Mouse (Mus musculus) intestine, postnatal 0 days (tissue): ENCODE results near the gene Hbb-bh2. TPM values are rescaled to one million over a fixed set of nuclear protein-coding genes. Genes with fewer than 3 reads are reported as not detected.
"Not testable (repeated sequence)": the region's sequence is repeated elsewhere in the genome, so short reads cannot be mapped to it uniquely, and the experiment has no call there.

Experiments used
- ATAC-seq: fragments of 200-750 bp; cut with Nextera tagmentation; 2 replicates; pipeline ENCODE4 v1.8.0; 2017; ENCODE audit warnings: mild to moderate bottlenecking, moderate TSS enrichment, moderate library complexity
- H3K27ac ChIP-seq: fragments of 300-500 bp; sonication (generic); 2 replicates; pipeline ENCODE4 v1.5.1; 2014; ENCODE audit warnings: mild to moderate bottlenecking, low read depth, low read length, moderate library complexity
- H3K27me3 ChIP-seq: fragments of 300-500 bp; sonication (generic); replicated peaks from 2 replicates; pipeline ENCODE4 v1.6.1; 2014; ENCODE audit warnings: low read length, mixed read lengths; ENCODE audit not compliant: control insufficient read depth, insufficient read depth
- H3K36me3 ChIP-seq: fragments of 300-500 bp; sonication (generic); 2 replicates; pipeline ENCODE4 v1.6.1; 2014; ENCODE audit warnings: mild to moderate bottlenecking, moderate library complexity; ENCODE audit not compliant: control insufficient read depth, insufficient read depth
- H3K4me1 ChIP-seq: fragments of 300-500 bp; sonication (generic); replicated peaks from 2 replicates; pipeline ENCODE4 v1.6.1; 2014; ENCODE audit warnings: antibody characterized with exemption, low read length, mixed read lengths; ENCODE audit not compliant: control insufficient read depth, insufficient read depth
- H3K4me2 ChIP-seq: fragments of 300-500 bp; sonication (generic); replicated peaks from 2 replicates; pipeline ENCODE4 v1.6.1; 2014; ENCODE audit warnings: low read depth, mild to moderate bottlenecking, moderate library complexity
- H3K4me3 ChIP-seq: fragments of 300-500 bp; sonication (generic); 2 replicates; pipeline ENCODE4 v1.5.1; 2014; ENCODE audit warnings: low read depth, low read length
- H3K9ac ChIP-seq: fragments of 300-500 bp; sonication (generic); 2 replicates; pipeline ENCODE4 v1.6.1; 2014; ENCODE audit warnings: mild to moderate bottlenecking, low read depth, low read length
- H3K9me3 ChIP-seq: fragments of 300-500 bp; sonication (generic); 2 replicates; pipeline ENCODE4 v1.6.1; 2016; ENCODE audit warnings: mixed run types; ENCODE audit not compliant: control insufficient read depth
- CTCF ChIP-seq: sonication (generic); IDR thresholded peaks from 2 replicates; pipeline ENCODE4 v1.5.1; 2016; ENCODE audit warnings: low read depth, mild to moderate bottlenecking, control low read depth, antibody characterized with exemption, moderate library complexity
- WGBS: fragments of 180-500 bp; shearing (Covaris S2); extraction: QIAGEN DNeasy Blood & Tissue Kit; methylation state at CpG from one replicate; pipeline ENCODE4 v1.1.7; 2014; 5-methylcytosine and 5-hydroxymethylcytosine counted together
- polyA plus RNA-seq: library from polyadenylated mRNA; unstranded; fragments of >200 nt; fragmentation: Nextera tagmentation; extraction: Ambion mirVana; gene quantifications from 2 replicates; pipeline ENCODE4 v1.2.1, GENCODE M21; 2015

The Hbb-bh2 gene
- polyA plus RNA-seq, 1 experiment from 2014 or later: not detected

- Histone ChIP-seq H3K4me1 (no peaks in the 10 kb centered on the region), H3K9ac (no peak within 1 kb of the TSS), H3K36me3 (no peaks in the 10 kb centered on the region), H3K27me3 (no peaks in the 10 kb centered on the region), H3K4me2 (no peak within 1 kb of the TSS), H3K9me3 (no peaks in the 10 kb centered on the region), H3K27ac (no peak within 1 kb of the TSS), H3K4me3 (no peak within 1 kb of the TSS)
- TF ChIP-seq CTCF: no peak
- 87% methylated on average over 3 of the region's 3 CpGs for WGBS
- ATAC-seq: no peak
Observed at GRCm38 (mm10) chr7:103813766-103814165, 26.6 kb downstream of the Hbb-bh2 start, which contains the start of gene Hbb-bt. Gene Hbb-bt (minus strand): TSS chr7:103813996.

- H3K4me1 ChIP-seq, H3K27me3 ChIP-seq, H3K9me3 ChIP-seq, H3K27ac ChIP-seq, H3K4me3 ChIP-seq, ATAC-seq, H3K36me3 ChIP-seq, H3K9ac ChIP-seq, H3K4me2 ChIP-seq: not testable (repeated sequence)
- WGBS: no CpG with 5 or more reads among the region's 3 CpGs
Observed at GRCm38 (mm10) chr7:103813152-103813551, 27.2 kb downstream of the Hbb-bh2 start.

- Histone ChIP-seq H3K4me2 (no peak overlapping the region), H3K36me3 (no peaks in the 10 kb centered on the region), H3K4me1 (no peaks in the 10 kb centered on the region), H3K27ac (no peak overlapping the region), H3K9me3 (no peaks in the 10 kb centered on the region), H3K9ac (no peak overlapping the region), H3K4me3 (no peak overlapping the region), H3K27me3 (no peaks in the 10 kb centered on the region)
- 29% methylated on average over 1 of the region's 1 CpGs for WGBS
- no peak for ATAC-seq
- no peak for TF ChIP-seq CTCF
Observed at GRCm38 (mm10) chr7:103812174-103812573, 28.1 kb downstream of the Hbb-bh2 start.

GRCm38 (mm10) chr7:103811223-103811845 is 29.0 kb downstream of the Hbb-bh2 start:
- no peak for TF ChIP-seq CTCF
- no peaks in the 10 kb centered on the region for H3K4me1 ChIP-seq
- H3K4me2 ChIP-seq: no peak overlapping the region
- WGBS: 83% methylated on average over 1 of the region's 1 CpGs
- no peak for ATAC-seq
- no peak overlapping the region for H3K27ac ChIP-seq
- no peaks in the 10 kb centered on the region for H3K9me3 ChIP-seq
- H3K9ac ChIP-seq: no peak overlapping the region
- H3K4me3 ChIP-seq: no peak overlapping the region
- no peaks in the 10 kb centered on the region for H3K27me3 ChIP-seq
- H3K36me3 ChIP-seq: no peaks in the 10 kb centered on the region

- 75% methylated on average over 3 of the region's 3 CpGs for WGBS
- no peak for ATAC-seq
Observed at GRCm38 (mm10) chr7:103810746-103811145, 29.6 kb downstream of the Hbb-bh2 start.

GRCm38 (mm10) chr7:103810296-103810695 is 30.0 kb downstream of the Hbb-bh2 start:
- Histone ChIP-seq H3K4me1 (no peaks in the 10 kb centered on the region), H3K4me3 (no peak overlapping the region), H3K4me2 (no peak overlapping the region), H3K27me3 (no peaks in the 10 kb centered on the region), H3K27ac (no peak overlapping the region), H3K9ac (no peak overlapping the region), H3K9me3 (no peaks in the 10 kb centered on the region), H3K36me3 (no peaks in the 10 kb centered on the region)
- 83% methylated on average over 1 of the region's 1 CpGs for WGBS
- no peak for TF ChIP-seq CTCF
- ATAC-seq: no peak

More at GRCm38 (mm10) chr7:103810746-103811145, 29.6 kb downstream of the Hbb-bh2 start:
- Histone ChIP-seq H3K27me3 (no peaks in the 10 kb centered on the region), H3K4me2 (no peak overlapping the region), H3K4me3 (no peak overlapping the region), H3K9me3 (no peaks in the 10 kb centered on the region), H3K4me1 (no peaks in the 10 kb centered on the region), H3K27ac (no peak overlapping the region), H3K36me3 (no peaks in the 10 kb centered on the region), H3K9ac (no peak overlapping the region)
- no peak for TF ChIP-seq CTCF

GRCm38 (mm10) chr7:103809801-103810155 is 30.5 kb downstream of the Hbb-bh2 start:
- no peaks in the 10 kb centered on the region for H3K36me3 ChIP-seq
- no peak for TF ChIP-seq CTCF
- H3K27me3 ChIP-seq: no peaks in the 10 kb centered on the region
- WGBS: 74% methylated on average over 1 of the region's 1 CpGs
- H3K9ac ChIP-seq: no peak overlapping the region
- no peak overlapping the region for H3K4me2 ChIP-seq
- no peak overlapping the region for H3K4me3 ChIP-seq
- H3K4me1 ChIP-seq: no peaks in the 10 kb centered on the region
- H3K27ac ChIP-seq: no peak overlapping the region
- no peak for ATAC-seq
- no peaks in the 10 kb centered on the region for H3K9me3 ChIP-seq
